Mouse (Mus musculus) fibroblast of lung, adult 2 months (primary cell): ENCODE data around the gene Fam186a.
"Not testable (repeated sequence)": the region's sequence is repeated elsewhere in the genome, so short reads cannot be mapped to it uniquely, and the experiment has no call there.

Source experiments
- DNase-seq: peaks from one replicate; pipeline ENCODE4 v3.0.0-alpha.2; 2011; ENCODE audit warnings: low read depth

Gene Fam186a

GRCm38 (mm10) chr15:99931231-99931630 is 35.6 kb downstream of the Fam186a start:
- no peak for DNase-seq

- DNase-seq, result no peak
Measured at GRCm38 (mm10) chr15:99919601-99920158, 47.2 kb downstream of the Fam186a start.

- DNase-seq, result no peak
Measured at GRCm38 (mm10) chr15:99917264-99917663, 49.6 kb downstream of the Fam186a start.

GRCm38 (mm10) chr15:99914613-99915012 is 52.2 kb downstream of the Fam186a start:
- no peak for DNase-seq

GRCm38 (mm10) chr15:99911785-99912184 is 55.1 kb downstream of the Fam186a start:
- DNase-seq, result no peak

- not testable (repeated sequence) for DNase-seq
Measured at GRCm38 (mm10) chr15:99909339-99909996, 57.4 kb downstream of the Fam186a start.

GRCm38 (mm10) chr15:99907514-99907913 is 59.3 kb downstream of the Fam186a start:
- DNase-seq, result no peak

GRCm38 (mm10) chr15:99907041-99907440 is 59.8 kb downstream of the Fam186a start:
- DNase-seq, result no peak

GRCm38 (mm10) chr15:99904841-99905240 is 62.0 kb downstream of the Fam186a start:
- no peak for DNase-seq

GRCm38 (mm10) chr15:99904333-99904732 is 62.5 kb downstream of the Fam186a start:
- peak; percentile 79 for DNase-seq

GRCm38 (mm10) chr15:99903227-99903626 is 63.6 kb downstream of the Fam186a start:
- no peak for DNase-seq

GRCm38 (mm10) chr15:99902786-99903185 is 64.1 kb downstream of the Fam186a start:
- DNase-seq, result no peak

GRCm38 (mm10) chr15:99896621-99897020 is 70.2 kb downstream of the Fam186a start:
- no peak for DNase-seq

GRCm38 (mm10) chr15:99891355-99891754 is 75.5 kb downstream of the Fam186a start:
- no peak for DNase-seq

- DNase-seq, result no peak
Measured at GRCm38 (mm10) chr15:99890412-99891236, 76.2 kb downstream of the Fam186a start.

- DNase-seq, result peak; percentile 87
Measured at GRCm38 (mm10) chr15:99889275-99889874, 77.5 kb downstream of the Fam186a start.

GRCm38 (mm10) chr15:99887130-99887529 is 79.7 kb downstream of the Fam186a start:
- not testable (repeated sequence) for DNase-seq

- no peak for DNase-seq
Measured at GRCm38 (mm10) chr15:99884038-99884437, 82.8 kb downstream of the Fam186a start.

- DNase-seq, result no peak
Measured at GRCm38 (mm10) chr15:99878541-99878940, 88.3 kb downstream of the Fam186a start.

- peak; percentile 77 for DNase-seq
Measured at GRCm38 (mm10) chr15:99875334-99875869, 91.5 kb downstream of the Fam186a start, which contains the start of gene Lima1. Lima1 (minus strand) TSS chr15:99875456.

GRCm38 (mm10) chr15:99874612-99875333 is 92.1 kb downstream of the Fam186a start:
- no peak for DNase-seq

- DNase-seq, result no peak
Measured at GRCm38 (mm10) chr15:99872543-99872942, 94.3 kb downstream of the Fam186a start.
